Mouse (Mus musculus) CD8-positive naive resting alpha-beta T cell, adult 2 months (primary cell): Measurements from ENCODE around the gene 4930435E12Rik.

ENCODE experiments used
- DNase-seq, 2 experiments: peaks; one replicate each; pipeline ENCODE4 v3.0.0; 2022; ENCODE audit warnings: low read depth in 2 of 2, low spot score in 2 of 2

The 4930435E12Rik gene

GRCm38 (mm10) chr16:38771145-38771544, 57.4 kb downstream of the 4930435E12Rik start:
- DNase-seq, result no peak

GRCm38 (mm10) chr16:38769529-38769928, 59.0 kb downstream of the 4930435E12Rik start:
- DNase-seq, result no peak

GRCm38 (mm10) chr16:38768386-38768785, 60.2 kb downstream of the 4930435E12Rik start:
- no peak for DNase-seq

- no peak for DNase-seq
Observed at GRCm38 (mm10) chr16:38767761-38768160, 60.8 kb downstream of the 4930435E12Rik start.

GRCm38 (mm10) chr16:38766671-38767070, 61.9 kb downstream of the 4930435E12Rik start:
- DNase-seq, result no peak

- no peak for DNase-seq
Observed at GRCm38 (mm10) chr16:38763508-38763907, 65.0 kb downstream of the 4930435E12Rik start.

GRCm38 (mm10) chr16:38762401-38762800, 66.1 kb downstream of the 4930435E12Rik start:
- DNase-seq, result no peak
